Mouse (Mus musculus) spleen, adult 2 months (tissue): ENCODE data around the gene Mmp11. TPM values are rescaled to one million over a fixed set of nuclear protein-coding genes. Genes with fewer than 3 reads are reported as not detected.

Experiments used
- DNase-seq, 2 experiments: peaks; one replicate each; pipeline versions ENCODE4 v3.0.0 to v3.0.0-alpha.2; 2012 to 2021; ENCODE audit warnings: low spot score in 2 of 2, low read depth in 1 of 2
- H3K27ac ChIP-seq: fragments of 200-500 bp; 2 replicates; pipeline ENCODE4 v1.5.1; 2012; ENCODE audit warnings: low read length, inconsistent platforms; ENCODE audit not compliant: insufficient read depth
- H3K27me3 ChIP-seq: fragments of 200-500 bp; 2 replicates; pipeline ENCODE4 v1.6.1; 2012; ENCODE audit warnings: mild to moderate bottlenecking, moderate library complexity, low read length, inconsistent platforms; ENCODE audit not compliant: control insufficient read depth, insufficient read depth
- H3K36me3 ChIP-seq: fragments of 200-500 bp; 2 replicates; pipeline ENCODE4 v1.6.1; 2012; ENCODE audit warnings: mild to moderate bottlenecking, low read length, inconsistent platforms; ENCODE audit not compliant: control insufficient read depth, insufficient read depth
- H3K4me1 ChIP-seq: fragments of 200-500 bp; 2 replicates; pipeline ENCODE4 v1.6.1; 2011; ENCODE audit warnings: inconsistent platforms; ENCODE audit not compliant: control insufficient read depth, insufficient read depth, insufficient read length
- H3K4me3 ChIP-seq: fragments of 200-500 bp; 2 replicates; pipeline ENCODE4 v1.5.1; 2011; ENCODE audit warnings: mild to moderate bottlenecking, inconsistent platforms; ENCODE audit not compliant: insufficient read depth, insufficient read length; ENCODE audit errors: extremely low read depth
- CTCF ChIP-seq: fragments of 200-500 bp; IDR thresholded peaks from 2 replicates; pipeline ENCODE4 v1.5.1; 2011; ENCODE audit warnings: mild to moderate bottlenecking, inconsistent platforms; ENCODE audit not compliant: insufficient read depth, insufficient read length, insufficient replicate concordance; ENCODE audit errors: extremely low read depth
- POLR2A ChIP-seq: fragments of 200-500 bp; IDR thresholded peaks from 2 replicates; pipeline ENCODE4 v1.6.1; 2011; ENCODE audit warnings: low read depth, low read length, inconsistent platforms
- WGBS: fragments of 180-500 bp; shearing (Covaris S2); methylation state at CpG from one replicate; pipeline ENCODE4 v1.1.7; 2018; 5-methylcytosine and 5-hydroxymethylcytosine counted together
- polyA plus RNA-seq: library from polyadenylated mRNA; depleted of rRNA; stranded (reverse); fragments of >200 nt; gene quantifications from 2 replicates; pipeline ENCODE4 v1.2.3, GENCODE M21; 2012; rRNA removed

The Mmp11 gene
- polyA plus RNA-seq, 1 experiment, result 7.9 TPM

DNA sequence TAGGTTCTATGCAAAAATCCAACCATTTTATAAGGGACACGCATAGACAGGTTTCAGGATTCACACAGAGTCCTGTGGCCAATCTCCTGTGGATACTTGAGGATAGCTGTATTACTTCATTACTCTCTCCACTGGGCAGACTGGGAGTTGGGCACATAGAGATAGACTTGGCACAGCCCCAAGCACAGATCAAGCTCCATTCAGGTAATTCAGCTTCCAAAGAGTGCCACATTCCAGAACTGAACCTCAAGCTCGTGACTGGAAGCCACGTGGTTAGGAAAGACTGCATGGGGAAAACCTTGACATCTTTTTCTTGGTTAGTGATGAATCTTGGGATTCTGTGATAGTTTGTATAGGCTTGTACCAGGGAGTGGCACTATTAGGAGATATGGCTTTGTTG lies 57.5 kb downstream of the Mmp11 start:
- TF ChIP-seq POLR2A, result no peak
- no peak for TF ChIP-seq CTCF
- Histone ChIP-seq H3K36me3 (no peaks in the 10 kb centered on the region), H3K4me3 (no peak overlapping the region), H3K27ac (no peak overlapping the region), H3K27me3 (no peaks in the 10 kb centered on the region; the same call in 1 of the 2 replicates), H3K4me1 (no peaks in the 10 kb centered on the region; the same call in 1 of the 2 replicates)
- DNase-seq, result no peak
- WGBS, result 86% methylated on average over 3 of the region's 3 CpGs

DNA sequence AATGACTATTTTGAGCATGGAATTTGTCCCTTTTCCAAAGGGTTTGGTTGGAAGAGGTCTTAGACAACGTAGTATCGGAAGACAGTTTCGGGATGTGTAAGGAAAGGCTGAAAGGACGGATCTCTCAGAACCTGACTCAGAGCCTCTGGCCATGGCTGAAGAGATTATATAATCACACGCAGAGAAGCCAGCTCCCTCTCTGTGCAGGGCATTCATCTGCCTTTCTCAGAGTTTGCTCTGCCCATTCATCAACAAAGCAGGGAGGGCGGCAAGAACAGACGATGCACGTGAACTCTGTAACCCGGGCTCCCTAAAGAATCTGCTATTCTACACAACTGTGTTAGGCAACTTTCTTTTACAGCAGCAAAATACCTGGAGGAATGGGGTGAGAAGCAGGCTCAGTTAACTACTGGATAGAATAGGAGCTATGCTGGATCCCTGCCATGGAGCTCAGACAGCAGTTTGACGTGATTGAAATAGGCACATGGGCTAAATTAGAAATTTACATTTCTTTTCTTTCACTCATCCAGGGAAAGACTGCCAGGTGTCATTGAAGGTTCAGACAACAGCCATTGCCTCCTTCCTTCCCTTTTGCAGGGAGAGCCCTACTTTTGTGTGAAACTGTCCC lies 62.6 kb downstream of the Mmp11 start:
- no peak for DNase-seq
- H3K27me3 ChIP-seq, result no peaks in the 10 kb centered on the region
- H3K27ac ChIP-seq, result no peak overlapping the region
- no peaks in the 10 kb centered on the region for H3K4me1 ChIP-seq
- TF ChIP-seq POLR2A (no peak), CTCF (no peak)
- no peaks in the 10 kb centered on the region for H3K36me3 ChIP-seq
- H3K4me3 ChIP-seq, result no peak overlapping the region
- WGBS, result 77% methylated on average over 10 of the region's 10 CpGs

Other genes starting within 250 kb of the Mmp11 start
- gene Cabin1, start 172.2 kb downstream of the Mmp11 start, polyA plus RNA-seq, result 59.3 and 65.7 TPM in 2 replicates
- gene Ddt, start 163.1 kb downstream of the Mmp11 start, polyA plus RNA-seq, result 39.5 and 42.6 TPM in 2 replicates
- gene Gm20441, start 155.5 kb downstream of the Mmp11 start, polyA plus RNA-seq, result not detected in 2 replicates
- 4.3 and 4.4 TPM in 2 replicates for gene Gstt3, start 155.1 kb downstream of the Mmp11 start, polyA plus RNA-seq
- gene Gstt1, start 137.9 kb downstream of the Mmp11 start, polyA plus RNA-seq, result 25.3 and 28.5 TPM in 2 replicates
- gene Gstt4, start 114.0 kb downstream of the Mmp11 start, polyA plus RNA-seq, result not detected in 2 replicates
- 73.4 and 102 TPM in 2 replicates for gene Gstt2, start 99.1 kb downstream of the Mmp11 start, polyA plus RNA-seq
- 677 and 1,174 TPM in 2 replicates for gene Mif, start 76.3 kb downstream of the Mmp11 start, polyA plus RNA-seq
- gene Derl3, start 43.1 kb downstream of the Mmp11 start, polyA plus RNA-seq, result 67.3 and 137 TPM in 2 replicates
- gene Smarcb1, start 14.9 kb downstream of the Mmp11 start, polyA plus RNA-seq, result 42.4 and 43.2 TPM in 2 replicates
- 86.8 and 146 TPM in 2 replicates for gene Chchd10, start 3.4 kb downstream of the Mmp11 start, polyA plus RNA-seq
- gene Gm867, start 4.2 kb upstream of the Mmp11 start, polyA plus RNA-seq, result 3.9 and 4.5 TPM in 2 replicates
- gene Vpreb3, start 6.6 kb upstream of the Mmp11 start, polyA plus RNA-seq, result 178 and 292 TPM in 2 replicates
- 0.93 and 1.2 TPM in 2 replicates for gene Gm5134, start 18.0 kb upstream of the Mmp11 start, polyA plus RNA-seq
- gene Zfp280b, start 96.2 kb upstream of the Mmp11 start, polyA plus RNA-seq, result 5.7 TPM in 2 replicates
- gene Slc5a4b, start 174.5 kb upstream of the Mmp11 start, polyA plus RNA-seq, result not detected in 2 replicates
- not detected in 2 replicates for gene Slc5a4a, start 211.0 kb upstream of the Mmp11 start, polyA plus RNA-seq